Mouse (Mus musculus) kidney, embryonic 15.5 days (tissue): ENCODE data around the gene Efna5. TPM values are rescaled to one million over a fixed set of nuclear protein-coding genes. Genes with fewer than 3 reads are reported as not detected.

ENCODE experiments used
- ATAC-seq: fragments of 200-750 bp; cut with Nextera tagmentation; replicated peaks from 2 replicates; pipeline ENCODE4 v1.8.0; 2017; ENCODE audit warnings: moderate TSS enrichment; ENCODE audit not compliant: low FRiP score
- H3K27ac ChIP-seq: fragments of 300-500 bp; sonication (generic); 2 replicates; pipeline ENCODE4 v1.5.1; 2015; ENCODE audit warnings: mild to moderate bottlenecking, inconsistent platforms
- H3K27me3 ChIP-seq: fragments of 300-500 bp; sonication (generic); 2 replicates; pipeline ENCODE4 v1.6.1; 2015; ENCODE audit warnings: inconsistent platforms
- H3K36me3 ChIP-seq: fragments of 300-500 bp; sonication (generic); 2 replicates; pipeline ENCODE4 v1.6.1; 2015; ENCODE audit warnings: inconsistent platforms
- H3K4me1 ChIP-seq: fragments of 300-500 bp; sonication (generic); 2 replicates; pipeline ENCODE4 v1.6.1; 2015; ENCODE audit warnings: inconsistent platforms
- H3K4me2 ChIP-seq: fragments of 300-500 bp; sonication (generic); 2 replicates; pipeline ENCODE4 v1.6.1; 2015; ENCODE audit warnings: moderate library complexity, mild to moderate bottlenecking, inconsistent platforms
- H3K4me3 ChIP-seq: fragments of 300-500 bp; sonication (generic); replicated peaks from 2 replicates; pipeline ENCODE4 v1.5.1; 2015; ENCODE audit warnings: mild to moderate bottlenecking, inconsistent platforms
- H3K9ac ChIP-seq: fragments of 300-500 bp; sonication (generic); 2 replicates; pipeline ENCODE4 v1.6.1; 2015; ENCODE audit warnings: mild to moderate bottlenecking, inconsistent platforms
- H3K9me3 ChIP-seq: fragments of 300-500 bp; sonication (generic); replicated peaks from 2 replicates; pipeline ENCODE4 v1.6.1; 2016; ENCODE audit warnings: inconsistent platforms
- WGBS: fragments of 180-500 bp; shearing (Covaris S2); methylation state at CpG from one replicate; pipeline ENCODE4 v1.1.7; 2015; ENCODE audit warnings: mixed read lengths; 5-methylcytosine and 5-hydroxymethylcytosine counted together
- polyA plus RNA-seq: library from polyadenylated mRNA; unstranded; fragments of >200 nt; fragmentation: Nextera tagmentation; extraction: Ambion mirVana; gene quantifications from 2 replicates; pipeline ENCODE4 v1.2.1, GENCODE M21; 2015

Gene Efna5
- polyA plus RNA-seq, 1 experiment from 2014 or later = 33.7 TPM

- H3K9me3 ChIP-seq = no peaks in the 10 kb centered on the region
- no peak overlapping the region for H3K4me3 ChIP-seq
- no peak overlapping the region for H3K27ac ChIP-seq
- 77% methylated on average over 7 of the region's 7 CpGs for whole genome bisulfite sequencing
- H3K9ac ChIP-seq = no peak overlapping the region
- H3K27me3 ChIP-seq = no peaks in the 10 kb centered on the region
- no peak overlapping the region for H3K4me2 ChIP-seq
- no peaks in the 10 kb centered on the region for H3K36me3 ChIP-seq
- H3K4me1 ChIP-seq = peaks cover 9% of the 10 kb centered on the region
- ATAC-seq = no peak
Observed at GRCm38 (mm10) chr17:62657051-62657450, 224.1 kb downstream of the Efna5 start.

DNA sequence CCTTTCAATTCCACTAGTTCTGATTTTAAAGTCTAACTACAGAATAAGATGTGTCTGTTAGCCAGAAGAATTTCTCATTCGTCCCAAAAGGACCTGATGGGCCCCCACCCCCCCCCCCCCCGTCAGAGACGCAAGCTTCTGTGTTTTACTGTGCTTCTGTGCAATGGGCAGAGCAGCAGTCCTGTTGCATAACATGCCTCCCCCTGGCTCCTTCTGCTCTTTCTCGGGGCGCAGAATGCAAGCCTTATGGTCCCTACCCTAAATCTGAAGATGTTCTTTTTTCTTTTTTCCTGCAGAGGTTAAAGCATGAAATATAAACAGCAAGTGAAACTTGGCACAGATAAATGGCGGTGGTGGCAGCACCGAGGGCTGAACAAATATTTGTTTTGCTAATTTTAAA lies 224.5 kb downstream of the Efna5 start:
- WGBS = 37% methylated on average over 7 of the region's 7 CpGs
- Histone ChIP-seq H3K27ac (no peak overlapping the region), H3K9me3 (no peaks in the 10 kb centered on the region), H3K36me3 (no peaks in the 10 kb centered on the region), H3K4me2 (no peak overlapping the region), H3K4me3 (no peak overlapping the region), H3K9ac (no peak overlapping the region), H3K27me3 (no peaks in the 10 kb centered on the region), H3K4me1 (peaks cover 9% of the 10 kb centered on the region)
- no peak for ATAC-seq

DNA sequence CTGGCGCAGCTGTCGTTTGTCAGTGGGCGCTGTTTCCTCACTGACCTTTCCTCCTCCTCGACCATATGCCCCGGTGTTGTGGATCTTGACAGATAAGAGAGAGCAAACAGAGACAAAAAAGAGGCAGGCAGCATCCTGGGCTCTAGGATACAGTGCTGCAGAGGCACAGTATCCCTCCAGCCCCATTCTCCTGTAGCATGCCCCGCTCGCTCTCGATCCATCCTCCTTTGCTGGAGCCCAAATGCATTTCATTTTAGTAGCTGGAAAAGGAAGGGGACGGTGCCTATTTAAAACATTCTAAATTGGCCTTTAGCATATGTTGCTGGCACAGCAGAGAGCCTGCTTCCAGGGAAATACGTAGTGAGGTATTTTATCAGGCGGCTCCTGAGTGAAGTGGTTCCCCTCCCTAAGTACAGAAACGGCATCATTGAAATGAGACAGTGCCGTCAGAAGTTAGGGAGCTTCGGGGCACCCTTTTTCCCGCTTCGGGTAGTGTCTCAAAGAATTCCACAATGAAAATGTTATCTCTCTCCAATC lies 225.2 kb downstream of the Efna5 start:
- H3K4me1 ChIP-seq = peaks cover 9% of the 10 kb centered on the region
- no peak overlapping the region for H3K4me3 ChIP-seq
- no peaks in the 10 kb centered on the region for H3K36me3 ChIP-seq
- H3K9me3 ChIP-seq = no peaks in the 10 kb centered on the region
- no peak overlapping the region for H3K9ac ChIP-seq
- 58% methylated on average over 16 of the region's 16 CpGs for WGBS
- ATAC-seq = no peak
- H3K27ac ChIP-seq = no peak overlapping the region
- no peaks in the 10 kb centered on the region for H3K27me3 ChIP-seq
- no peak overlapping the region for H3K4me2 ChIP-seq

DNA sequence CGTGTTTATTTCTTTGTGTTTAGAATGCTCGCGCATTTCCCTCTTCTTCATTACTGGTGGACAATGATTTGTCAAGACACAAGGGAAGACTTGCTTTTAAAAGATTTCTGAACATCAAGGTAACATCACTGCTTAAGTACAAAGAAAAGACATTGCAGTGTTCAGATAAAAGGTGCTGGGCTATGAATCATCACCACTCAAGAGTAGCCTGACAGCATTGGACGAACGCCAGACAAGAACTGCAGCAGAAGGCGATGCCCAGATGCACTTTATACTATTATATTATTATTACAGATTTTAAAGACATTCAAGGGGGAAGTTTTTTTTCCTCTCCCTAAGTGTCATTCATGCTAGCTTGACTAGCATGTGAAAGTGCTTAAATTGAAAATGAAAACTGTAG lies 228.7 kb downstream of the Efna5 start:
- H3K4me3 ChIP-seq = no peak overlapping the region
- no peaks in the 10 kb centered on the region for H3K36me3 ChIP-seq
- H3K9me3 ChIP-seq = no peaks in the 10 kb centered on the region
- peaks cover 14% of the 10 kb centered on the region for H3K4me1 ChIP-seq
- ATAC-seq = no peak
- 77% methylated on average over 6 of the region's 6 CpGs for WGBS
- H3K27me3 ChIP-seq = no peaks in the 10 kb centered on the region
- H3K9ac ChIP-seq = no peak overlapping the region
- no peak overlapping the region for H3K4me2 ChIP-seq
- no peak overlapping the region for H3K27ac ChIP-seq

GRCm38 (mm10) chr17:62651696-62652095 lies 229.4 kb downstream of the Efna5 start:
- no peak overlapping the region for H3K9ac ChIP-seq
- no peak overlapping the region for H3K4me2 ChIP-seq
- 50% methylated on average over 8 of the region's 8 CpGs for WGBS

GRCm38 (mm10) chr17:62649293-62649950 lies 231.7 kb downstream of the Efna5 start:
- Histone ChIP-seq H3K27me3 (no peaks in the 10 kb centered on the region), H3K4me3 (no peak overlapping the region), H3K4me2 (no peak overlapping the region), H3K9me3 (no peaks in the 10 kb centered on the region), H3K9ac (no peak overlapping the region), H3K27ac (peak overlapping the region; percentile 22; the same call in 1 of the 2 replicates), H3K36me3 (no peaks in the 10 kb centered on the region), H3K4me1 (0 out of 2 replicates have a peak, but pooled peaks cover 5% of the 10 kb centered on the region)
- WGBS = 86% methylated on average over 10 of the region's 10 CpGs
- no peak for ATAC-seq

More at GRCm38 (mm10) chr17:62651696-62652095, 229.4 kb downstream of the Efna5 start:
- Histone ChIP-seq H3K4me1 (peaks cover 11% of the 10 kb centered on the region), H3K36me3 (no peaks in the 10 kb centered on the region), H3K27me3 (no peaks in the 10 kb centered on the region), H3K27ac (no peak overlapping the region), H3K9me3 (no peaks in the 10 kb centered on the region), H3K4me3 (no peak overlapping the region)
- no peak for ATAC-seq

- no peak for ATAC-seq
- Histone ChIP-seq H3K4me3 (no peak overlapping the region), H3K9me3 (no peaks in the 10 kb centered on the region), H3K4me1 (0 out of 2 replicates have a peak, but pooled peaks cover 5% of the 10 kb centered on the region), H3K27ac (no peak overlapping the region), H3K9ac (no peak overlapping the region), H3K36me3 (no peaks in the 10 kb centered on the region), H3K27me3 (no peaks in the 10 kb centered on the region), H3K4me2 (no peak overlapping the region)
- 94% methylated on average over 8 of the region's 8 CpGs for WGBS
Observed at GRCm38 (mm10) chr17:62646836-62647235, 234.3 kb downstream of the Efna5 start.

- 74% methylated on average over 12 of the region's 12 CpGs for WGBS
Observed at GRCm38 (mm10) chr17:62642447-62643145, 238.5 kb downstream of the Efna5 start.

GRCm38 (mm10) chr17:62640654-62641053 lies 240.5 kb downstream of the Efna5 start:
- ATAC-seq = no peak
- no peaks in the 10 kb centered on the region for H3K36me3 ChIP-seq

More at GRCm38 (mm10) chr17:62642447-62643145, 238.5 kb downstream of the Efna5 start:
- no peak overlapping the region for H3K4me2 ChIP-seq
- H3K9ac ChIP-seq = no peak overlapping the region
- H3K4me3 ChIP-seq = no peak overlapping the region
- no peaks in the 10 kb centered on the region for H3K4me1 ChIP-seq
- H3K27me3 ChIP-seq = no peaks in the 10 kb centered on the region
- H3K9me3 ChIP-seq = no peaks in the 10 kb centered on the region
- no peaks in the 10 kb centered on the region for H3K36me3 ChIP-seq
- ATAC-seq = no peak
- H3K27ac ChIP-seq = no peak overlapping the region

GRCm38 (mm10) chr17:62636896-62637295 lies 244.2 kb downstream of the Efna5 start:
- H3K9me3 ChIP-seq = no peaks in the 10 kb centered on the region
- no peak overlapping the region for H3K4me2 ChIP-seq
- H3K4me1 ChIP-seq = no peaks in the 10 kb centered on the region
- H3K27me3 ChIP-seq = no peaks in the 10 kb centered on the region
- ATAC-seq = no peak
- H3K9ac ChIP-seq = no peak overlapping the region
- no peaks in the 10 kb centered on the region for H3K36me3 ChIP-seq
- no peak overlapping the region for H3K4me3 ChIP-seq
- no peak overlapping the region for H3K27ac ChIP-seq
- whole genome bisulfite sequencing = 84% methylated on average over 7 of the region's 7 CpGs

More at GRCm38 (mm10) chr17:62640654-62641053, 240.5 kb downstream of the Efna5 start:
- Histone ChIP-seq H3K27ac (no peak overlapping the region), H3K9me3 (no peaks in the 10 kb centered on the region), H3K4me3 (no peak overlapping the region), H3K9ac (no peak overlapping the region), H3K4me1 (no peaks in the 10 kb centered on the region), H3K4me2 (no peak overlapping the region), H3K27me3 (no peaks in the 10 kb centered on the region)
- WGBS = 82% methylated on average over 6 of the region's 6 CpGs

GRCm38 (mm10) chr17:62634937-62635336 lies 246.2 kb downstream of the Efna5 start:
- no peak for ATAC-seq
- Histone ChIP-seq H3K27me3 (no peaks in the 10 kb centered on the region), H3K4me3 (no peak overlapping the region), H3K4me1 (no peaks in the 10 kb centered on the region), H3K4me2 (no peak overlapping the region), H3K9me3 (no peaks in the 10 kb centered on the region), H3K36me3 (no peaks in the 10 kb centered on the region), H3K9ac (no peak overlapping the region), H3K27ac (no peak overlapping the region)
- WGBS = 67% methylated on average over 3 of the region's 3 CpGs

DNA sequence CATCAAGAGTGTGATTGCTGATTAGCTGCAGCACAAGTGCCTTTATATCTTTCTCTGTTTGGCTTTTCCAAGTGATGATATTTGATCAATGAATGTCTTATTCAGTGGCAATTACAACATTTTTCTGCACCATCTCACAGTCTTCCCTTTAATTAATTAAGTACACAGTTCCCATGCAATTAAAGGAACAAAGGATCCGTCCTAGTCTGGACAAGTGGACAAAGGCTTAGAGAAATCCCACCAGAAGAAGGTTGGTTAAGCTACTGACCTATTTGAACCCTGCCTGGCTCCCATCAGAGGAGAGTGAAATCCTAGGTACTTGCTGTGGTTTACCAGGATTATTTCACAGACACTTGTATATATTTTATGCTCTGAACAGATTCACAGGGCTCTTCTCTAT lies 252.6 kb downstream of the Efna5 start:
- no peak overlapping the region for H3K9ac ChIP-seq
- 83% methylated on average over 1 of the region's 1 CpGs for WGBS
- H3K4me3 ChIP-seq = no peak overlapping the region
- H3K9me3 ChIP-seq = no peaks in the 10 kb centered on the region
- no peak for ATAC-seq
- no peak overlapping the region for H3K27ac ChIP-seq
- no peaks in the 10 kb centered on the region for H3K36me3 ChIP-seq
- H3K4me2 ChIP-seq = no peak overlapping the region
- H3K27me3 ChIP-seq = no peaks in the 10 kb centered on the region
- peaks cover 7% of the 10 kb centered on the region for H3K4me1 ChIP-seq
